Mouse (Mus musculus) CD8-positive naive resting alpha-beta T cell, adult 2 months (primary cell): ENCODE results near the gene Olfr846.

Experiments
- DNase-seq, 2 experiments: peaks; one replicate each; pipeline ENCODE4 v3.0.0; 2022; ENCODE audit warnings: low read depth in 2 of 2, low spot score in 2 of 2

The Olfr846 gene

GRCm38 (mm10) chr9:19363905-19364304 lies at the start of gene Olfr846:
Olfr846 (minus strand) TSS chr9:19364005.
- DNase-seq, result no peak

- no peak for DNase-seq
These were observed 14.8 kb upstream of the Olfr846 start, which contains the start of gene Olfr847 for GRCm38 (mm10) chr9:19378569-19378968. Olfr847 (minus strand) TSS chr9:19378669.

DNA sequence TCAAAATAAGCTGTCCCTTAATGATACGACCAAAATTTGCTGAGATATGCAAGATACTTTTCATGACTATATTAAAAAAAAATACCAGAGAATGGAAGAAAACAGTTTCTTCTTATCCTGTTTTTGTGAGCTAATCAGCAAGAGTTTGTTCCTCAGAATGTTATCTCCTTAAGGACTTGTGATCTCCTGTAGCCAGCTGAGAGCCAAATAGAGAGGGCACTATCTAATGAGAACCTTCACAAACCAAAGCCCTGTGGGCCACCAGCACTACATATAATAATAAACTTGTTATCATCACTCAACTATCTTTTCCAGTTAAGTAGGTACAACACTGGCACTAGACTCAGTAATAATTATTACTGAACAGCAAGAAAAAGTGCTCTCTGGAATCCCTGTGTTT lies 27.6 kb downstream of the Olfr846 start, which contains the start of gene Olfr845:
Gene Olfr845 (plus strand): TSS at position 301 of the 400 bp plus-strand sequence.
- DNase-seq, result no peak

DNA sequence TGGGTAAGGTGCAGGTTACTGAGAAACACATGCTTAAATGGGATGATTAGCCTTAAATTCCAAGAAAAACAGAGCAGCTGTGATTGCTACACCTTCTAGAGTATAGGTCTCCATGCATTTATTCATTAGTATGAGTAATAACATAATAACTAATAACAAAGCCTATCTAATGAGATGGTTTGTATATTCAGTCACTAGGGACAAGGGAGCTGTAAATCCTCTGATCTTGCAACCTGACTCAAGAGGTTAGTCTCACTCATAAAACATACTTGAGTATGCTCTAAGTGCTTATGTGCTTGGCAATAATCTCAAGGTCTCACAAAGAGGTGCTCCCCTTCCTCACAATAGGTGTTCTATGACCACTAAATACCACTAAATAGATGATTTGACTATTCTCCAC lies 47.8 kb downstream of the Olfr846 start, which contains the start of gene Olfr844:
Gene Olfr844 (plus strand): TSS at position 301 of the 400 bp plus-strand sequence.
- no peak for DNase-seq
